Mouse (Mus musculus): ENCODE measurements at regions not wholly inside any gene's neighbourhood (a gene's known extent, or its start where the extent isn't known, plus 50 kb on each side); places are given as distances from the start of the nearest gene placed in this dataset.
A peak's percentile ranks its signal among the peaks of the same experiment; 100 is the strongest.

- Histone ChIP-seq H3K4me1 (ENCODE audit: control insufficient read depth in 1 of 2, insufficient read depth in 2 of 2) (peaks cover 0 to 7% of the 10 kb centered on the region in 2 experiments; a peak in 1 of 4 replicates), H3K36me3 (replicated peaks in 1 of 2; ENCODE audit: control insufficient read depth in 1 of 2, insufficient read depth in 1 of 2, low read length in 1 of 2) (no peaks in the 10 kb centered on the region), H3K79me2 (replicated peaks; ENCODE audit: control insufficient read depth, extremely low read depth, insufficient read depth, poor library complexity, severe bottlenecking) (no peaks in the 10 kb centered on the region), H3K9me3 (replicated peaks; ENCODE audit: low read length) (no peaks in the 10 kb centered on the region), H3K27ac (ENCODE audit: insufficient read depth, low read depth) (no peak overlapping the region), H3K4me3 (replicated peaks in 1 of 3; ENCODE audit: low read depth in 2 of 3, low read length in 2 of 3, poor library complexity in 1 of 3) (no peak overlapping the region), H3K27me3 (replicated peaks) (no peaks in the 10 kb centered on the region), H3K4me2 (ENCODE audit: insufficient read depth, low read depth, poor library complexity, severe bottlenecking) (no peak overlapping the region), H3K9ac (ENCODE audit: insufficient read depth, low read depth) (no peak overlapping the region)
- peak; percentile 29 for DNase-seq (ENCODE audit: extremely low read depth)
- dilution Hi-C loops (cut with MboI; ENCODE audit: extremely low pct_ligation_motif_present, extremely low pct_unique_long_range_greater_than_20kb, low sequenced_read_pairs) (no loop called here), in situ Hi-C loops (cut with MboI; ENCODE audit: low pct_ligation_motif_present, low pct_unique_long_range_greater_than_20kb, low sequenced_read_pairs) (no loop called here)
- TF ChIP-seq RCOR1 (conservative IDR thresholded peaks at IDR 0.05; ENCODE audit: low read depth, low read length) = no peak
- TF ChIP-seq UBTF (IDR thresholded peaks at IDR 0.05; ENCODE audit: low read depth, low read length) = no peak
- TF ChIP-seq CHD2 (IDR thresholded peaks at IDR 0.05; ENCODE audit: low read length) = no peak
- TF ChIP-seq CHD1 (IDR thresholded peaks at IDR 0.05; ENCODE audit: low read depth, low read length) = no peak
- no peak for TF ChIP-seq IRF4 (IDR thresholded peaks at IDR 0.05; ENCODE audit: low read depth, low read length)
- no peak for TF ChIP-seq KAT2A (IDR thresholded peaks at IDR 0.05; ENCODE audit: insufficient replicate concordance, low read length)
Measured at GRCm38 (mm10) chr15:33906727-33907479, 450.8 kb downstream of the 9430069I07Rik start.

GRCm38 (mm10) chr15:33896076-33896475 is 461.6 kb downstream of the 9430069I07Rik start:
- Histone ChIP-seq H3K4me1 (ENCODE audit: control insufficient read depth in 1 of 2, insufficient read depth in 2 of 2) (peaks cover 0 to 4% of the 10 kb centered on the region in 2 experiments; a peak in 1 of 4 replicates), H3K36me3 (replicated peaks in 1 of 2; ENCODE audit: control insufficient read depth in 1 of 2, insufficient read depth in 1 of 2, low read length in 1 of 2) (no peaks in the 10 kb centered on the region), H3K9ac (ENCODE audit: insufficient read depth, low read depth) (no peak overlapping the region), H3K4me3 (replicated peaks in 1 of 3; ENCODE audit: low read depth in 2 of 3, low read length in 2 of 3, poor library complexity in 1 of 3) (no peak overlapping the region), H3K27ac (ENCODE audit: insufficient read depth, low read depth) (no peak overlapping the region), H3K9me3 (replicated peaks; ENCODE audit: low read length) (no peaks in the 10 kb centered on the region), H3K4me2 (ENCODE audit: insufficient read depth, low read depth, poor library complexity, severe bottlenecking) (no peak overlapping the region), H3K79me2 (replicated peaks; ENCODE audit: control insufficient read depth, extremely low read depth, insufficient read depth, poor library complexity, severe bottlenecking) (no peaks in the 10 kb centered on the region), H3K27me3 (replicated peaks) (no peaks in the 10 kb centered on the region)
- DNase-seq (ENCODE audit: extremely low read depth) = no peak
- no peak for TF ChIP-seq ELF1 (IDR thresholded peaks at IDR 0.05; ENCODE audit: low read depth, low read length)
- dilution Hi-C loops (cut with MboI; ENCODE audit: extremely low pct_ligation_motif_present, extremely low pct_unique_long_range_greater_than_20kb, low sequenced_read_pairs) = no loop called here
- in situ Hi-C loops (cut with MboI; ENCODE audit: low pct_ligation_motif_present, low pct_unique_long_range_greater_than_20kb, low sequenced_read_pairs) = no loop called here

GRCm38 (mm10) chr15:33890606-33891005 is 467.1 kb downstream of the 9430069I07Rik start:
- DNase-seq (ENCODE audit: extremely low read depth) = no peak
- Histone ChIP-seq H3K4me2 (ENCODE audit: insufficient read depth, low read depth, poor library complexity, severe bottlenecking) (no peak overlapping the region), H3K36me3 (replicated peaks in 1 of 2; ENCODE audit: control insufficient read depth in 1 of 2, insufficient read depth in 1 of 2, low read length in 1 of 2) (no peaks in the 10 kb centered on the region), H3K9me3 (replicated peaks; ENCODE audit: low read length) (no peaks in the 10 kb centered on the region), H3K9ac (ENCODE audit: insufficient read depth, low read depth) (no peak overlapping the region), H3K79me2 (replicated peaks; ENCODE audit: control insufficient read depth, extremely low read depth, insufficient read depth, poor library complexity, severe bottlenecking) (no peaks in the 10 kb centered on the region), H3K4me1 (ENCODE audit: control insufficient read depth in 1 of 2, insufficient read depth in 2 of 2) (peaks cover 0 to 3% of the 10 kb centered on the region in 2 experiments; a peak in 1 of 4 replicates), H3K27ac (ENCODE audit: insufficient read depth, low read depth) (no peak overlapping the region), H3K27me3 (replicated peaks) (no peaks in the 10 kb centered on the region), H3K4me3 (replicated peaks in 1 of 3; ENCODE audit: low read depth in 2 of 3, low read length in 2 of 3, poor library complexity in 1 of 3) (no peak overlapping the region)
- dilution Hi-C loops (cut with MboI; ENCODE audit: extremely low pct_ligation_motif_present, extremely low pct_unique_long_range_greater_than_20kb, low sequenced_read_pairs) (no loop called here), in situ Hi-C loops (cut with MboI; ENCODE audit: low pct_ligation_motif_present, low pct_unique_long_range_greater_than_20kb, low sequenced_read_pairs) (no loop called here)
- no peak for TF ChIP-seq E2F4 (IDR thresholded peaks at IDR 0.05; ENCODE audit: insufficient replicate concordance, low read depth, low read length)
- TF ChIP-seq MAX (IDR thresholded peaks at IDR 0.05; ENCODE audit: low read length) = no peak
- TF ChIP-seq MXI1 (IDR thresholded peaks at IDR 0.05; ENCODE audit: low read depth, low read length) = no peak
- no peak for TF ChIP-seq JUND (conservative IDR thresholded peaks at IDR 0.05; ENCODE audit: low read depth, low read length)
- TF ChIP-seq CTCF (conservative IDR thresholded peaks at IDR 0.05 in 1 of 2, IDR thresholded peaks at IDR 0.05 in 1 of 2; ENCODE audit: low read depth in 2 of 2, low read length in 2 of 2) = no peak
- no peak for TF ChIP-seq CHD1 (IDR thresholded peaks at IDR 0.05; ENCODE audit: low read depth, low read length)
- no peak for TF ChIP-seq ELF1 (IDR thresholded peaks at IDR 0.05; ENCODE audit: low read depth, low read length)

Data from CH12.LX (cell line).